8 mouse cellular contexts compared by ENCODE assay signal in the genomic region with DNA sequence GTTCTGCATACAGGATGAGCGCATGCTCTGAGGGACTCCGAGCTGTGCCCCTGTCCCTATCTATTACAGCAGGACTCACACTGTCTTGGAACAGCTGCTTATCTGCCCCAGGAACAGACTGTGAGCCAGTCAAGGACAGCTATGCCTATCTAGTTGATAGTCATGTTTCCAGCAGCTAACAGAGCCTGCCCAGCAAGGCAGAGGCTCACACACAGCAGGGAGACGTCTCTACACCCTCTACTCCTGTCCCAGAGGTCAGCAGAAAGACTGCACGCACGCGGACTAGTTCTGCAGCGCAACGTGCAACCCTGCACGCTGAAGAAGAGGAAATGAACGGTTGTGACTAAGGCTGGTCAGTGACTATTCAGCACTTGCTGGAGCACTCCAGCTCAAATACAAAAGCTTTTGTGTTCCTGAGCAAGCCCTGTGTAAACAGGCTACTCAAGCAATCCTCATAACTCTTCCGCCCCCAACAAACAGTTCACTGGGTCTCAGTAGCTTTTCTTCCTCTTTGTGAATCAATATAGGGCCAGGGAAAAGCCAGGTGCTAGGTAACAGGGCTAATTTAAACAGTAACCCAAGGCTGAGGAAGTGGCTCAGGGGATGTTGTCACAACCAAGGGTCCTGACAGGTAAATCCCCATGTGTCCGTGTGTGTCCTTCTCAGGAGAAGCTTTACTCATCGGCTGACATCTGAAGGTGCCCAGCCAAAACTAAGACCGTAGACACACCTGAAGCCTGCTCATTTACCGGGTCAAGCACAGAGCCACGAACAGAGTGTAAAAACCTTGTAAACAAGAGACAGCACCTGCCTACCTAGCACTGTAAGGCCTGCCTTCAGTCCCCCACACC. TPM values are rescaled to one million over a fixed set of nuclear protein-coding genes. Genes with fewer than 3 reads are reported as not detected.
DNase-seq lines count a peak whose midpoint lies in the region; ATAC-seq and TF ChIP-seq lines count a peak whose summit lies in the region.

No protein-coding gene starts in this region.

- peak overlapping the region; percentile 12; the same call in 1 of the 2 replicates for H3K27ac ChIP-seq in kidney, embryonic 16.5 days (ENCODE audit: low read length)
- no peak overlapping the region for H3K27ac ChIP-seq in kidney, adult 2 months (ENCODE audit: insufficient read depth, low read depth, low read length)
- 0 out of 2 replicates have a peak overlapping the region, but pooled peaks have one; percentile 10 for H3K27ac ChIP-seq in limb, embryonic 11.5 days (replicated peaks; ENCODE audit: low read depth, low read length)
- H3K27ac ChIP-seq in midbrain, embryonic 14.5 days (replicated peaks; ENCODE audit: low read depth, low read length): 0 out of 2 replicates have a peak overlapping the region, but pooled peaks have one; percentile 28

- DNase-seq in kidney, adult 2 months: no peak
- DNase-seq in adrenal gland, postnatal 36 days: peak; percentile 60 to 70
- DNase-seq in limb, embryonic 11.5 days (ENCODE audit: low spot score): no peak
- DNase-seq in midbrain, embryonic 14.5 days: peak; percentile 17
- no peak for DNase-seq in natural killer cell, adult 2 months (ENCODE audit: low spot score in 2 of 2)
- DNase-seq in frontal cortex, postnatal 10 days (ENCODE audit: low spot score in 2 of 2): no peak

- ATAC-seq in kidney, embryonic 16.5 days (ENCODE audit: low FRiP score, low TSS enrichment): no peak
- ATAC-seq in granulocyte monocyte progenitor cell, adult 5-6 weeks (replicated peaks; ENCODE audit: poor library complexity, severe bottlenecking): peak; percentile 29
- no peak for ATAC-seq in limb, embryonic 11.5 days (ENCODE audit: insufficient number of reproducible peaks, low FRiP score, low TSS enrichment, low read depth)
- ATAC-seq in midbrain, embryonic 14.5 days (ENCODE audit: low FRiP score, low TSS enrichment): no peak

- WGBS in kidney, embryonic 16.5 days: 65% methylated on average over 16 of the region's 16 CpGs
- 69% methylated on average over 16 of the region's 16 CpGs for whole genome bisulfite sequencing in kidney, adult 2 months
- WGBS in limb, embryonic 11.5 days: 86% methylated on average over 16 of the region's 16 CpGs
- WGBS in midbrain, embryonic 14.5 days: 67% methylated on average over 16 of the region's 16 CpGs

- peaks cover 23% of the 10 kb centered on the region for H3K4me1 ChIP-seq in kidney, embryonic 16.5 days (ENCODE audit: insufficient read depth, low read length)
- peaks cover 7% of the 10 kb centered on the region; the same call in 1 of the 2 replicates for H3K4me1 ChIP-seq in kidney, adult 2 months (ENCODE audit: control insufficient read depth, insufficient read depth, low read length)
- peaks cover 5% of the 10 kb centered on the region; the same call in 1 of the 2 replicates for H3K4me1 ChIP-seq in limb, embryonic 11.5 days (ENCODE audit: control insufficient read depth, insufficient read depth, low read length)
- H3K4me1 ChIP-seq in midbrain, embryonic 14.5 days (ENCODE audit: control insufficient read depth, insufficient read depth, low read length): peaks cover 23% of the 10 kb centered on the region

- H3K27me3 ChIP-seq in kidney, embryonic 16.5 days (ENCODE audit: insufficient read depth, low read length): no peaks in the 10 kb centered on the region
- no peaks in the 10 kb centered on the region for H3K27me3 ChIP-seq in kidney, adult 2 months (replicated peaks; ENCODE audit: control insufficient read depth, insufficient read depth, low read length)
- no peaks in the 10 kb centered on the region for H3K27me3 ChIP-seq in limb, embryonic 11.5 days (ENCODE audit: control insufficient read depth, insufficient read depth, low read length)
- no peaks in the 10 kb centered on the region for H3K27me3 ChIP-seq in midbrain, embryonic 14.5 days (ENCODE audit: control insufficient read depth, insufficient read depth, low read length)

- TF ChIP-seq POLR2A in kidney, adult 2 months (IDR thresholded peaks at IDR 0.05; ENCODE audit: low read depth, low read length): no peak

- no peak overlapping the region for H3K9ac ChIP-seq in kidney, embryonic 16.5 days (replicated peaks; ENCODE audit: low read length)
- no peak overlapping the region for H3K9ac ChIP-seq in limb, embryonic 11.5 days (ENCODE audit: low read length)
- H3K9ac ChIP-seq in midbrain, embryonic 14.5 days (replicated peaks; ENCODE audit: low read length): peak overlapping the region; percentile 9; the same call in 1 of the 2 replicates

- H3K9me3 ChIP-seq in kidney, embryonic 16.5 days (ENCODE audit: low read length): no peaks in the 10 kb centered on the region
- H3K9me3 ChIP-seq in limb, embryonic 11.5 days (ENCODE audit: control insufficient read depth, low read length): no peaks in the 10 kb centered on the region
- H3K9me3 ChIP-seq in midbrain, embryonic 14.5 days (ENCODE audit: control insufficient read depth, low read length): no peaks in the 10 kb centered on the region

- no peak overlapping the region for H3K4me3 ChIP-seq in kidney, embryonic 16.5 days (ENCODE audit: low read length)
- H3K4me3 ChIP-seq in kidney, adult 2 months (ENCODE audit: insufficient read depth, low read depth, low read length): no peak overlapping the region
- H3K4me3 ChIP-seq in limb, embryonic 11.5 days (ENCODE audit: low read depth, low read length): no peak overlapping the region
- no peak overlapping the region for H3K4me3 ChIP-seq in midbrain, embryonic 14.5 days (replicated peaks; ENCODE audit: low read depth, low read length)

- TF ChIP-seq CTCF in kidney, adult 2 months (conservative IDR thresholded peaks at IDR 0.05; ENCODE audit: insufficient read depth, insufficient read length, low read depth, low read length): no peak

- 0 out of 2 replicates have a peak, but pooled peaks cover under 1% of the 10 kb centered on the region for H3K36me3 ChIP-seq in kidney, embryonic 16.5 days (ENCODE audit: insufficient read depth, low read length)
- no peaks in the 10 kb centered on the region for H3K36me3 ChIP-seq in kidney, adult 2 months (ENCODE audit: control insufficient read depth, insufficient read depth, low read length)
- no peaks in the 10 kb centered on the region for H3K36me3 ChIP-seq in limb, embryonic 11.5 days (ENCODE audit: control insufficient read depth, insufficient read depth, low read length)
- H3K36me3 ChIP-seq in midbrain, embryonic 14.5 days (ENCODE audit: control insufficient read depth, insufficient read depth, low read length): 0 out of 2 replicates have a peak, but pooled peaks cover 1% of the 10 kb centered on the region

- no peak overlapping the region for H3K4me2 ChIP-seq in kidney, embryonic 16.5 days (replicated peaks; ENCODE audit: low read depth, low read length)
- no peak overlapping the region for H3K4me2 ChIP-seq in limb, embryonic 11.5 days (ENCODE audit: low read depth, severe bottlenecking)
- peak overlapping the region; percentile 19; the same call in 1 of the 2 replicates for H3K4me2 ChIP-seq in midbrain, embryonic 14.5 days (ENCODE audit: low read length)

RNA-seq across cellular contexts. Expression of a gene that starts 3.4 kb away (rescaled TPM):
- polyA plus RNA-seq in kidney, embryonic 16.5 days (2015; fragmentation: Nextera tagmentation; extraction: Ambion mirVana): 48.2 and 49.0 TPM in 2 replicates
- 17.7 and 18.7 TPM in 2 replicates for polyA plus RNA-seq in kidney, adult 2 months (2012; rRNA removed)
- total RNA-seq in adrenal gland, postnatal 36 days (2021): 100 to 1,000 TPM in 1 of 2 experiments, 10 to 100 TPM in 1; 82.5 to 195 TPM
- 14.6 and 28.9 TPM in 2 replicates for total RNA-seq in granulocyte monocyte progenitor cell, adult 5-6 weeks (2014; fragmentation: Nextera tagmentation)
- 21.8 and 32.1 TPM in 2 replicates for total RNA-seq in granulocyte monocyte progenitor cell, adult 5-6 weeks (2017)
- polyA plus RNA-seq in limb, embryonic 11.5 days (2014; fragmentation: Nextera tagmentation; extraction: Ambion mirVana): 36.8 and 47.7 TPM in 2 replicates
- polyA plus RNA-seq in midbrain, embryonic 14.5 days (2014; fragmentation: Nextera tagmentation; extraction: Ambion mirVana): 27.9 and 38.7 TPM in 2 replicates

Comparison
In these comparisons a context has a peak if more than half of its experiments do, and no peak if none do; other contexts are left out.
1. DNase-seq: peak in adrenal gland, postnatal 36 days (2 of 2) and midbrain, embryonic 14.5 days (single experiment); none in kidney, adult 2 months (single experiment), limb, embryonic 11.5 days (single experiment), natural killer cell, adult 2 months (0 of 2) and frontal cortex, postnatal 10 days (0 of 2).